In genomic region chr17:79726613-79727012, GRCm38 (mm10) we compare ENCODE assay signal across 24 mouse cellular contexts. TPM values are rescaled to one million over a fixed set of nuclear protein-coding genes. Genes with fewer than 3 reads are reported as not detected.
DNase-seq lines count a peak whose midpoint lies in the region; TF ChIP-seq lines count a peak whose summit lies in the region.
"Had no signal": no experiment of that assay in that cellular context is flagged by ENCODE, and none has a peak within 500 bp of the region (broad histone marks: within the 10 kb centered on the region; RNA-seq: fewer than 3 reads in every experiment).

No protein-coding gene starts in this region.

- H3K4me3 ChIP-seq in embryonic fibroblast, embryonic 13.5 days (ENCODE audit: insufficient read depth, low read length), result no peak overlapping the region
- H3K4me3 ChIP-seq: embryonic facial prominence, embryonic 13.5 days; embryonic facial prominence, embryonic 15.5 days; forebrain, embryonic 13.5 days; forebrain, embryonic 15.5 days had no signal

- peaks cover 4% of the 10 kb centered on the region; the same call in 1 of the 2 replicates for H3K4me1 ChIP-seq in embryonic fibroblast, embryonic 13.5 days (ENCODE audit: control insufficient read depth, insufficient read depth, low read length)
- H3K4me1 ChIP-seq: forebrain, embryonic 13.5 days had no signal

- TF ChIP-seq CTCF in embryonic fibroblast, embryonic 13.5 days (IDR thresholded peaks at IDR 0.05; ENCODE audit: borderline replicate concordance, insufficient read depth, low read length), result no peak

- H3K27ac ChIP-seq in embryonic fibroblast, embryonic 13.5 days (ENCODE audit: insufficient read depth, low read length), result peak overlapping the region; percentile 72
- H3K27ac ChIP-seq: embryonic facial prominence, embryonic 13.5 days; embryonic facial prominence, embryonic 15.5 days; forebrain, embryonic 13.5 days; forebrain, embryonic 15.5 days had no signal

- DNase-seq in gastrocnemius, adult 18-20 months (ENCODE audit: low spot score), result peak; percentile 65
- no peak for DNase-seq in gastrocnemius, postnatal 4 days (ENCODE audit: low spot score in 2 of 2)
- DNase-seq in heart, adult 11 months, result peak; percentile 73
- no peak for DNase-seq in heart, postnatal 4 days
- DNase-seq in 3T3-L1 (ENCODE audit: low read depth, low spot score), result peak; percentile 52
- no peak for DNase-seq in adrenal gland, postnatal 36 days
- no peak for DNase-seq in testis, postnatal 14 days (ENCODE audit: low spot score)
- DNase-seq: adrenal gland, adult 8-10 months; adrenal gland, postnatal 14 days; cerebellum, adult 11 months; cerebellum, adult 18-20 months; cerebellum, adult 8-10 months; cerebellum, adult 9-11 months; cerebellum, postnatal 14 days; cerebellum, postnatal 36 days; embryo, embryonic 11 days; forebrain, postnatal 0 days had no signal

- TF ChIP-seq POLR2A in embryonic fibroblast, embryonic 13.5 days (IDR thresholded peaks at IDR 0.05; ENCODE audit: low read depth, low read length), result no peak

RNA-seq across cellular contexts. Expression of gene Cyp1b1, which starts 11.8 kb away (rescaled TPM):
- 1 to 10 TPM in 1 of 2 experiments, under 1 TPM in 1; 0.89 to 1.0 TPM for total RNA-seq in gastrocnemius, adult 18-20 months (2021)
- under 1 TPM; 0.36 to 0.42 TPM for total RNA-seq in gastrocnemius, postnatal 4 days (2021)
- 1 to 10 TPM; 4.4 to 4.7 TPM for total RNA-seq in heart, postnatal 4 days (2021)
- 527 and 533 TPM in 2 replicates for polyA plus RNA-seq in embryonic fibroblast, embryonic 13.5 days (2011; ENCODE audit: insufficient read length, low read depth, missing spikeins)
- total RNA-seq in adrenal gland, postnatal 36 days (2021), result 10 to 100 TPM; 33.9 to 38.1 TPM
- total RNA-seq: MEL had no signal
- polyA plus RNA-seq: activated CD4-positive, CD25-positive, alpha-beta regulatory T cell, adult 4 months had no signal

Comparison
In these comparisons a context has a peak if more than half of its experiments do, and no peak if none do; other contexts are left out.
1. DNase-seq: peak in gastrocnemius, adult 18-20 months (single experiment), heart, adult 11 months (single experiment) and 3T3-L1 (single experiment); none in gastrocnemius, postnatal 4 days (0 of 2), heart, postnatal 4 days (single experiment), adrenal gland, postnatal 36 days (0 of 2) and testis, postnatal 14 days (single experiment).
2. RNA of gene Cyp1b1, which starts 11.8 kb away (total RNA-seq): 33.9 to 38.1 TPM in adrenal gland, postnatal 36 days; 4.4 to 4.7 TPM in heart, postnatal 4 days, 0.89 to 1.0 TPM in gastrocnemius, adult 18-20 months and 0.36 to 0.42 TPM in gastrocnemius, postnatal 4 days; every median in the first group is over 4 times any median in the second.